ENCODE assay signal across 10 mouse cellular contexts in the genomic region with DNA sequence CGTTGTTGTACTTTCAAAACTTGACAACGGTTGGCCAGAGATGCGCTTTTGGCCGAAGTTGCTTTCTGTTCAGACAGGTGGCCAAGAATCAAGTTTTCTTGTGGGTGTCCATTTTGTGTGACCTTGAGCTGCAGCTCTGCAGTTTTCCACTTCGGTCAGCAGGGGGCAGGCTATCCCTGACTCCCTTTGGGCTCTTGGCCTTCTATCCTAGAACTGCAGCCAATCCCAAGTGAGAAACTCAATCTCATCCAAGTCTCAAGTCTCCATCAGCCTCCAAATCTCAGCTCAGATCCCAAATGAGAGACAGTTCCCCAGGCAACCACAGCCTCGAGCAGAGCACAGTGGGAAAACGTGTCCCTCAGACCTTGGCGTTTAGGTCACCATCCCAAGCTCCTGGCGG. TPM values are rescaled to one million over a fixed set of nuclear protein-coding genes. Genes with fewer than 3 reads are reported as not detected.
DNase-seq lines count a peak whose midpoint lies in the region; ATAC-seq and TF ChIP-seq lines count a peak whose summit lies in the region.
"Had no signal": no experiment of that assay in that cellular context is flagged by ENCODE, and none has a peak within 500 bp of the region (broad histone marks: within the 10 kb centered on the region; RNA-seq: fewer than 3 reads in every experiment).

No protein-coding gene starts in this region.

- in situ Hi-C loops in Patski (cut with MboI; ENCODE audit: low pct_unique_long_range_greater_than_20kb) = no loop called here

- WGBS in intestine, embryonic 14.5 days = 72% methylated on average over 9 of the region's 9 CpGs
- WGBS in intestine, embryonic 15.5 days = 70% methylated on average over 9 of the region's 9 CpGs
- 62% methylated on average over 9 of the region's 9 CpGs for WGBS in midbrain, postnatal 0 days

- no peak overlapping the region for H3K27ac ChIP-seq in intestine, embryonic 14.5 days (ENCODE audit: low read depth)
- H3K27ac ChIP-seq in intestine, embryonic 15.5 days = no peak overlapping the region
- H3K27ac ChIP-seq in midbrain, postnatal 0 days (ENCODE audit: low read depth, low read length) = no peak overlapping the region
- H3K27ac ChIP-seq: embryonic facial prominence, embryonic 13.5 days; neural tube, embryonic 12.5 days had no signal

- peak; percentile 61 for DNase-seq in intestine, embryonic 14.5 days (ENCODE audit: low spot score)
- DNase-seq in Patski (ENCODE audit: low read depth, low spot score) = no peak
- peak; percentile 86 to 88 for DNase-seq in cerebellum, postnatal 10 days
- DNase-seq in gastrocnemius, postnatal 36 days = peak; percentile 59 to 60
- DNase-seq in layer of hippocampus, postnatal 36 days = peak; percentile 61 to 74
- DNase-seq in midbrain, postnatal 0 days (ENCODE audit: low spot score) = peak; percentile 73
- peak; percentile 39 for DNase-seq in thymus, postnatal 0 days (ENCODE audit: low spot score)

- no peaks in the 10 kb centered on the region for H3K4me1 ChIP-seq in intestine, embryonic 14.5 days (replicated peaks; ENCODE audit: control insufficient read depth, insufficient read depth, low read length)
- H3K4me1 ChIP-seq in intestine, embryonic 15.5 days (replicated peaks) = no peaks in the 10 kb centered on the region
- no peaks in the 10 kb centered on the region for H3K4me1 ChIP-seq in midbrain, postnatal 0 days (ENCODE audit: insufficient read depth, low read length)
- H3K4me1 ChIP-seq: embryonic facial prominence, embryonic 13.5 days; neural tube, embryonic 12.5 days had no signal

- peak; percentile 90 for TF ChIP-seq CTCF in Patski (IDR thresholded peaks at IDR 0.05)
- TF ChIP-seq CTCF in midbrain, postnatal 0 days (IDR thresholded peaks at IDR 0.05) = peak; percentile 80

- CTCF ChIA-PET in Patski (lab: Charles Lee) = interaction anchor here (0.7 to 1.7 kb wide), 11 partner anchors 10 to 66 kb away, joined by 3 to 7 read pairs (median 5); a partner anchor contains a TSS

- no peak overlapping the region for H3K9ac ChIP-seq in intestine, embryonic 14.5 days (ENCODE audit: low read length)
- H3K9ac ChIP-seq in intestine, embryonic 15.5 days = no peak overlapping the region
- no peak overlapping the region for H3K9ac ChIP-seq in midbrain, postnatal 0 days (replicated peaks; ENCODE audit: low read length, poor library complexity, severe bottlenecking)
- H3K9ac ChIP-seq: embryonic facial prominence, embryonic 13.5 days; neural tube, embryonic 12.5 days had no signal

- no peak overlapping the region for H3K4me3 ChIP-seq in intestine, embryonic 14.5 days (ENCODE audit: low read depth, low read length)
- no peak overlapping the region for H3K4me3 ChIP-seq in intestine, embryonic 15.5 days (replicated peaks)
- H3K4me3 ChIP-seq in midbrain, postnatal 0 days (ENCODE audit: low read depth, low read length) = no peak overlapping the region
- H3K4me3 ChIP-seq: embryonic facial prominence, embryonic 13.5 days; neural tube, embryonic 12.5 days had no signal

- POLR2A ChIA-PET in Patski (lab: Charles Lee) = interaction anchor here (0.6 kb wide), 1 partner anchor 12 kb away, joined by 3 read pairs; no protein-coding TSS in a partner anchor

- peaks cover 5% of the 10 kb centered on the region for H3K36me3 ChIP-seq in intestine, embryonic 14.5 days (ENCODE audit: control insufficient read depth, insufficient read depth, low read length)
- H3K36me3 ChIP-seq in intestine, embryonic 15.5 days = peaks cover 5% of the 10 kb centered on the region
- H3K36me3 ChIP-seq in midbrain, postnatal 0 days (ENCODE audit: insufficient read depth, low read length) = 0 out of 2 replicates have a peak, but pooled peaks cover 7% of the 10 kb centered on the region

- H3K9me3 ChIP-seq in intestine, embryonic 14.5 days (ENCODE audit: control insufficient read depth, low read length) = no peaks in the 10 kb centered on the region
- no peaks in the 10 kb centered on the region for H3K9me3 ChIP-seq in intestine, embryonic 15.5 days
- no peaks in the 10 kb centered on the region for H3K9me3 ChIP-seq in midbrain, postnatal 0 days (ENCODE audit: low read length)
- H3K9me3 ChIP-seq: embryonic facial prominence, embryonic 13.5 days; neural tube, embryonic 12.5 days had no signal

- intact Hi-C loops in gastrocnemius, postnatal 36 days (cut with DNase I) = no loop called here

- no peaks in the 10 kb centered on the region for H3K27me3 ChIP-seq in intestine, embryonic 14.5 days (replicated peaks; ENCODE audit: control insufficient read depth, insufficient read depth, low read length)
- H3K27me3 ChIP-seq in intestine, embryonic 15.5 days (replicated peaks) = no peaks in the 10 kb centered on the region
- H3K27me3 ChIP-seq in Patski = no peaks in the 10 kb centered on the region
- H3K27me3 ChIP-seq in midbrain, postnatal 0 days (ENCODE audit: insufficient read depth, low read length) = no peaks in the 10 kb centered on the region
- H3K27me3 ChIP-seq: embryonic facial prominence, embryonic 13.5 days; neural tube, embryonic 12.5 days had no signal

- no peak for ATAC-seq in intestine, embryonic 14.5 days (replicated peaks; ENCODE audit: low FRiP score, low TSS enrichment, low read depth)
- no peak; the same call in 1 of the 2 replicates for ATAC-seq in intestine, embryonic 15.5 days
- peak; percentile 57 for ATAC-seq in Patski
- ATAC-seq in midbrain, postnatal 0 days (ENCODE audit: low FRiP score) = 0 out of 2 replicates have a peak, but pooled peaks have one; percentile 10

- H3K4me2 ChIP-seq in intestine, embryonic 14.5 days (ENCODE audit: low read length) = no peak overlapping the region
- no peak overlapping the region for H3K4me2 ChIP-seq in intestine, embryonic 15.5 days (replicated peaks)
- no peak overlapping the region for H3K4me2 ChIP-seq in midbrain, postnatal 0 days (ENCODE audit: low read depth, low read length, poor library complexity, severe bottlenecking)
- H3K4me2 ChIP-seq: embryonic facial prominence, embryonic 13.5 days; neural tube, embryonic 12.5 days had no signal

RNA-seq across cellular contexts. Expression of a gene that starts 30.3 kb away (rescaled TPM):
- polyA plus RNA-seq in intestine, embryonic 14.5 days (2014; fragmentation: Nextera tagmentation; extraction: Ambion mirVana) = 107 and 110 TPM in 2 replicates
- polyA plus RNA-seq in intestine, embryonic 15.5 days (2015; fragmentation: Nextera tagmentation; extraction: Ambion mirVana) = 62.6 and 65.0 TPM in 2 replicates
- 89.9 TPM for polyA plus RNA-seq in Patski (2021)
- 10 to 100 TPM in 1 of 2 experiments, 1 to 10 TPM in 1; 9.9 to 14.5 TPM for total RNA-seq in gastrocnemius, postnatal 36 days (2021)
- 100 to 1,000 TPM; 233 to 259 TPM for total RNA-seq in layer of hippocampus, postnatal 36 days (2021)
- 126 and 138 TPM in 2 replicates for total RNA-seq in midbrain, postnatal 0 days (2014; rRNA removed)
- polyA plus RNA-seq in midbrain, postnatal 0 days (2015; fragmentation: Nextera tagmentation; extraction: Ambion mirVana) = 228 and 230 TPM in 2 replicates
- polyA plus RNA-seq in thymus, postnatal 0 days (2015; fragmentation: Nextera tagmentation; extraction: Ambion mirVana) = 40.9 and 49.8 TPM in 2 replicates

RNA-seq across cellular contexts. Expression of a gene that starts 54.8 kb away (rescaled TPM):
- 14.3 and 15.3 TPM in 2 replicates for polyA plus RNA-seq in intestine, embryonic 14.5 days (2014; fragmentation: Nextera tagmentation; extraction: Ambion mirVana)
- 10.4 and 12.0 TPM in 2 replicates for polyA plus RNA-seq in intestine, embryonic 15.5 days (2015; fragmentation: Nextera tagmentation; extraction: Ambion mirVana)
- polyA plus RNA-seq in Patski (2021) = 15.9 TPM
- 1 to 10 TPM; 2.8 to 3.2 TPM for total RNA-seq in gastrocnemius, postnatal 36 days (2021)
- 10 to 100 TPM; 70.3 TPM for total RNA-seq in layer of hippocampus, postnatal 36 days (2021)
- 30.1 and 83.4 TPM in 2 replicates for total RNA-seq in midbrain, postnatal 0 days (2014; rRNA removed)
- polyA plus RNA-seq in midbrain, postnatal 0 days (2015; fragmentation: Nextera tagmentation; extraction: Ambion mirVana) = 25.7 and 32.5 TPM in 2 replicates
- 5.7 and 6.4 TPM in 2 replicates for polyA plus RNA-seq in thymus, postnatal 0 days (2015; fragmentation: Nextera tagmentation; extraction: Ambion mirVana)

Comparison
In these comparisons a context has a peak if more than half of its experiments do, and no peak if none do; other contexts are left out.
1. ATAC-seq: peak in Patski (single experiment) and midbrain, postnatal 0 days (single experiment); none in intestine, embryonic 14.5 days (single experiment) and intestine, embryonic 15.5 days (single experiment).